Mouse (Mus musculus) spleen, adult 2 months (tissue): ENCODE data around the gene R3hdm2. TPM values are rescaled to one million over a fixed set of nuclear protein-coding genes. Genes with fewer than 3 reads are reported as not detected.

Experiments
- DNase-seq, 2 experiments: peaks; one replicate each; pipeline versions ENCODE4 v3.0.0 to v3.0.0-alpha.2; 2012 to 2021; ENCODE audit warnings: low spot score in 2 of 2, low read depth in 1 of 2
- H3K27ac ChIP-seq: fragments of 200-500 bp; 2 replicates; pipeline ENCODE4 v1.5.1; 2012; ENCODE audit warnings: low read length, inconsistent platforms; ENCODE audit not compliant: insufficient read depth
- H3K27me3 ChIP-seq: fragments of 200-500 bp; 2 replicates; pipeline ENCODE4 v1.6.1; 2012; ENCODE audit warnings: mild to moderate bottlenecking, moderate library complexity, low read length, inconsistent platforms; ENCODE audit not compliant: control insufficient read depth, insufficient read depth
- H3K36me3 ChIP-seq: fragments of 200-500 bp; 2 replicates; pipeline ENCODE4 v1.6.1; 2012; ENCODE audit warnings: mild to moderate bottlenecking, low read length, inconsistent platforms; ENCODE audit not compliant: control insufficient read depth, insufficient read depth
- H3K4me1 ChIP-seq: fragments of 200-500 bp; 2 replicates; pipeline ENCODE4 v1.6.1; 2011; ENCODE audit warnings: inconsistent platforms; ENCODE audit not compliant: control insufficient read depth, insufficient read depth, insufficient read length
- H3K4me3 ChIP-seq: fragments of 200-500 bp; 2 replicates; pipeline ENCODE4 v1.5.1; 2011; ENCODE audit warnings: mild to moderate bottlenecking, inconsistent platforms; ENCODE audit not compliant: insufficient read depth, insufficient read length; ENCODE audit errors: extremely low read depth
- CTCF ChIP-seq: fragments of 200-500 bp; IDR thresholded peaks from 2 replicates; pipeline ENCODE4 v1.5.1; 2011; ENCODE audit warnings: mild to moderate bottlenecking, inconsistent platforms; ENCODE audit not compliant: insufficient read depth, insufficient read length, insufficient replicate concordance; ENCODE audit errors: extremely low read depth
- POLR2A ChIP-seq: fragments of 200-500 bp; IDR thresholded peaks from 2 replicates; pipeline ENCODE4 v1.6.1; 2011; ENCODE audit warnings: low read depth, low read length, inconsistent platforms
- WGBS: fragments of 180-500 bp; shearing (Covaris S2); methylation state at CpG from one replicate; pipeline ENCODE4 v1.1.7; 2018; 5-methylcytosine and 5-hydroxymethylcytosine counted together
- polyA plus RNA-seq: library from polyadenylated mRNA; depleted of rRNA; stranded (reverse); fragments of >200 nt; gene quantifications from 2 replicates; pipeline ENCODE4 v1.2.3, GENCODE M21; 2012

Gene R3hdm2
- polyA plus RNA-seq, 1 experiment = 67.6 TPM

- WGBS = 63% methylated on average over 9 of the region's 9 CpGs
- H3K27ac ChIP-seq = no peak overlapping the region
Measured at GRCm38 (mm10) chr10:127420676-127421353, 40.7 kb downstream of the R3hdm2 start.

GRCm38 (mm10) chr10:127422047-127422446 is 41.9 kb downstream of the R3hdm2 start:
- Histone ChIP-seq H3K27me3 (no peaks in the 10 kb centered on the region), H3K27ac (no peak overlapping the region), H3K36me3 (0 out of 2 replicates have a peak, but pooled peaks cover 2% of the 10 kb centered on the region), H3K4me3 (no peak overlapping the region), H3K4me1 (peaks cover 4% of the 10 kb centered on the region; the same call in 1 of the 2 replicates)
- DNase-seq = peak in 1 of 2 experiments; percentile 9
- TF ChIP-seq CTCF (no peak), POLR2A (no peak)
- 21% methylated on average over 6 of the region's 6 CpGs for WGBS

More at GRCm38 (mm10) chr10:127420676-127421353, 40.7 kb downstream of the R3hdm2 start:
- Histone ChIP-seq H3K4me3 (no peak overlapping the region), H3K27me3 (no peaks in the 10 kb centered on the region), H3K36me3 (0 out of 2 replicates have a peak, but pooled peaks cover 2% of the 10 kb centered on the region), H3K4me1 (peaks cover 2% of the 10 kb centered on the region; the same call in 1 of the 2 replicates)
- TF ChIP-seq CTCF = no peak
- no peak for DNase-seq

- Histone ChIP-seq H3K27ac (no peak overlapping the region), H3K27me3 (no peaks in the 10 kb centered on the region), H3K4me3 (no peak overlapping the region), H3K36me3 (peaks cover 1% of the 10 kb centered on the region; the same call in 1 of the 2 replicates), H3K4me1 (peaks cover 4% of the 10 kb centered on the region; the same call in 1 of the 2 replicates)
- TF ChIP-seq CTCF (no peak), POLR2A (no peak)
- no peak for DNase-seq
- 92% methylated on average over 2 of the region's 2 CpGs for WGBS
Measured at GRCm38 (mm10) chr10:127425794-127426193, 45.7 kb downstream of the R3hdm2 start.

- 44% methylated on average over 2 of the region's 2 CpGs for WGBS
- H3K27ac ChIP-seq = no peak overlapping the region
- H3K4me3 ChIP-seq = no peak overlapping the region
- peaks cover 4% of the 10 kb centered on the region; the same call in 1 of the 2 replicates for H3K4me1 ChIP-seq
- no peak for DNase-seq
- no peaks in the 10 kb centered on the region for H3K27me3 ChIP-seq
- TF ChIP-seq POLR2A (no peak), CTCF (no peak)
- H3K36me3 ChIP-seq = peaks cover 3% of the 10 kb centered on the region; the same call in 1 of the 2 replicates
Measured at GRCm38 (mm10) chr10:127426670-127427069, 46.5 kb downstream of the R3hdm2 start.

GRCm38 (mm10) chr10:127427107-127427506 is 47.0 kb downstream of the R3hdm2 start:
- 83% methylated on average over 1 of the region's 1 CpGs for WGBS
- Histone ChIP-seq H3K27ac (no peak overlapping the region), H3K36me3 (peaks cover 3% of the 10 kb centered on the region; the same call in 1 of the 2 replicates), H3K27me3 (no peaks in the 10 kb centered on the region), H3K4me3 (no peak overlapping the region), H3K4me1 (peaks cover 2% of the 10 kb centered on the region; the same call in 1 of the 2 replicates)
- DNase-seq = no peak
- TF ChIP-seq POLR2A (no peak), CTCF (no peak)

- WGBS = 63% methylated on average over 1 of the region's 1 CpGs
- Histone ChIP-seq H3K27ac (no peak overlapping the region), H3K36me3 (peaks cover 3% of the 10 kb centered on the region; the same call in 1 of the 2 replicates), H3K27me3 (no peaks in the 10 kb centered on the region), H3K4me1 (peaks cover 2% of the 10 kb centered on the region; the same call in 1 of the 2 replicates), H3K4me3 (no peak overlapping the region)
- no peak for DNase-seq
- TF ChIP-seq CTCF = no peak
- no peak for TF ChIP-seq POLR2A
Measured at GRCm38 (mm10) chr10:127427987-127428386, 47.9 kb downstream of the R3hdm2 start.

GRCm38 (mm10) chr10:127429538-127429937 is 49.4 kb downstream of the R3hdm2 start:
- Histone ChIP-seq H3K4me3 (no peak overlapping the region), H3K36me3 (peaks cover 3% of the 10 kb centered on the region; the same call in 1 of the 2 replicates), H3K27ac (no peak overlapping the region), H3K4me1 (peaks cover 2% of the 10 kb centered on the region; the same call in 1 of the 2 replicates), H3K27me3 (no peaks in the 10 kb centered on the region)
- 70% methylated on average over 1 of the region's 1 CpGs for WGBS
- TF ChIP-seq POLR2A = no peak
- TF ChIP-seq CTCF = no peak
- DNase-seq = no peak
